Mouse (Mus musculus) CH12.LX (cell line): ENCODE results near the gene 9930022D16Rik. TPM values are rescaled to one million over a fixed set of nuclear protein-coding genes. Genes with fewer than 3 reads are reported as not detected.

Source experiments
- DNase-seq: peaks from one replicate; pipeline ENCODE4 v3.0.0-alpha.2; 2013; ENCODE audit errors: extremely low read depth
- H3K27ac ChIP-seq: 2 replicates; pipeline ENCODE4 v1.5.1; 2012; ENCODE audit warnings: low read depth, mild to moderate bottlenecking, control low read depth, moderate library complexity; ENCODE audit not compliant: insufficient read depth
- H3K27me3 ChIP-seq: replicated peaks from 2 replicates; pipeline ENCODE3; 2012; ENCODE audit warnings: inconsistent platforms
- H3K36me3 ChIP-seq, 2 experiments: replicated peaks in 1 of 2; 2 replicates each; pipeline versions ENCODE3 to v1.6.1; 2012; ENCODE audit warnings: inconsistent platforms in 1 of 2, low read length in 1 of 2, mild to moderate bottlenecking in 1 of 2, mixed read lengths in 1 of 2, moderate library complexity in 1 of 2; ENCODE audit not compliant: control insufficient read depth in 1 of 2, insufficient read depth in 1 of 2
- H3K4me1 ChIP-seq, 2 experiments: 2 replicates each; pipeline ENCODE4 v1.6.1; 2012; ENCODE audit warnings: inconsistent platforms in 1 of 2, moderate library complexity in 1 of 2; ENCODE audit not compliant: insufficient read depth in 2 of 2, control insufficient read depth in 1 of 2
- H3K4me2 ChIP-seq: 2 replicates; pipeline ENCODE4 v1.6.1; 2012; ENCODE audit warnings: low read depth, mild to moderate bottlenecking, control low read depth; ENCODE audit not compliant: poor library complexity, insufficient read depth, severe bottlenecking
- H3K4me3 ChIP-seq, 3 experiments: fragments of 150-350 bp in 1 of 3; sonication (generic) in 1 of 3; replicated peaks in 1 of 3; 2 replicates each; pipeline versions ENCODE3 to v1.5.1; 2011 to 2012; ENCODE audit warnings: low read depth in 2 of 3, low read length in 2 of 3, mild to moderate bottlenecking in 2 of 3, moderate library complexity in 2 of 3, control low read depth in 1 of 3, improper control_type of control experiment in 1 of 3, inconsistent platforms in 1 of 3, mixed read lengths in 1 of 3; ENCODE audit not compliant: poor library complexity in 1 of 3
- H3K79me2 ChIP-seq: replicated peaks from 2 replicates; pipeline ENCODE4 v1.6.1; 2012; ENCODE audit warnings: mild to moderate bottlenecking, moderate library complexity; ENCODE audit not compliant: control insufficient read depth, poor library complexity, insufficient read depth, severe bottlenecking; ENCODE audit errors: extremely low read depth
- H3K9ac ChIP-seq: 2 replicates; pipeline ENCODE4 v1.6.1; 2012; ENCODE audit warnings: low read depth, mild to moderate bottlenecking, control low read depth, moderate library complexity; ENCODE audit not compliant: insufficient read depth
- H3K9me3 ChIP-seq: replicated peaks from 2 replicates; pipeline ENCODE3; 2012; ENCODE audit warnings: low read length, inconsistent platforms, mixed read lengths
- CHD1 ChIP-seq: IDR thresholded peaks from 2 replicates; pipeline ENCODE4 v1.6.1; 2012; ENCODE audit warnings: low read depth, low read length, improper control_type of control experiment, inconsistent platforms
- CHD2 ChIP-seq: IDR thresholded peaks from 2 replicates; pipeline ENCODE4 v1.6.1; 2011; ENCODE audit warnings: low read length, improper control_type of control experiment
- CTCF ChIP-seq, 2 experiments: IDR thresholded peaks in 1 of 2; conservative IDR thresholded peaks in 1 of 2; 2 replicates each; pipeline ENCODE4 v1.5.1; 2011 to 2012; ENCODE audit warnings: low read depth in 2 of 2, low read length in 2 of 2, improper control_type of control experiment in 1 of 2, inconsistent platforms in 1 of 2, mild to moderate bottlenecking in 1 of 2, moderate library complexity in 1 of 2
- EP300 ChIP-seq: IDR thresholded peaks from 2 replicates; pipeline ENCODE4 v1.6.1; 2011; ENCODE audit warnings: low read length, improper control_type of control experiment
- ETS1 ChIP-seq: conservative IDR thresholded peaks from 2 replicates; pipeline ENCODE4 v1.6.1; 2012; ENCODE audit warnings: low read depth, mild to moderate bottlenecking, inconsistent platforms, low read length, improper control_type of control experiment, moderate library complexity
- GABPA ChIP-seq: IDR thresholded peaks from 2 replicates; pipeline ENCODE4 v1.6.1; 2012; ENCODE audit warnings: low read depth, low read length, improper control_type of control experiment, inconsistent platforms; ENCODE audit not compliant: insufficient replicate concordance
- HCFC1 ChIP-seq: IDR thresholded peaks from 2 replicates; pipeline ENCODE4 v1.6.1; 2012; ENCODE audit warnings: low read depth, mild to moderate bottlenecking, inconsistent platforms, low read length, improper control_type of control experiment
- JUN ChIP-seq: IDR thresholded peaks from 2 replicates; pipeline ENCODE4 v1.6.1; 2011; ENCODE audit warnings: low read depth, mild to moderate bottlenecking, low read length, improper control_type of control experiment, moderate library complexity; ENCODE audit not compliant: insufficient read depth
- JUND ChIP-seq: conservative IDR thresholded peaks from 2 replicates; pipeline ENCODE4 v1.6.1; 2011; ENCODE audit warnings: low read depth, low read length, improper control_type of control experiment
- KAT2A ChIP-seq: IDR thresholded peaks from 2 replicates; pipeline ENCODE4 v1.6.1; 2012; ENCODE audit warnings: low read length, improper control_type of control experiment, inconsistent platforms; ENCODE audit not compliant: insufficient replicate concordance
- MAX ChIP-seq: IDR thresholded peaks from 2 replicates; pipeline ENCODE4 v1.6.1; 2011; ENCODE audit warnings: low read length, improper control_type of control experiment
- NRF1 ChIP-seq: IDR thresholded peaks from 2 replicates; pipeline ENCODE4 v1.6.1; 2014; ENCODE audit warnings: low read depth, mild to moderate bottlenecking, inconsistent platforms, low read length, improper control_type of control experiment, moderate library complexity
- POLR2AphosphoS2 ChIP-seq: IDR thresholded peaks from 2 replicates; pipeline ENCODE4 v1.6.1; 2011; ENCODE audit warnings: low read depth, low read length, improper control_type of control experiment
- RAD21 ChIP-seq: IDR thresholded peaks from 2 replicates; pipeline ENCODE4 v1.6.1; 2011; ENCODE audit warnings: low read depth, mild to moderate bottlenecking, low read length, improper control_type of control experiment, moderate library complexity
- RCOR1 ChIP-seq: conservative IDR thresholded peaks from 2 replicates; pipeline ENCODE4 v1.6.1; 2012; ENCODE audit warnings: low read depth, mild to moderate bottlenecking, inconsistent platforms, low read length, improper control_type of control experiment
- SIN3A ChIP-seq: IDR thresholded peaks from 2 replicates; pipeline ENCODE4 v1.6.1; 2012; ENCODE audit warnings: low read length, improper control_type of control experiment, inconsistent platforms
- SMC3 ChIP-seq: IDR thresholded peaks from 2 replicates; pipeline ENCODE4 v1.6.1; 2011; ENCODE audit warnings: low read depth, low read length, improper control_type of control experiment
- TBP ChIP-seq: conservative IDR thresholded peaks from 2 replicates; pipeline ENCODE4 v1.6.1; 2011; ENCODE audit warnings: low read depth, low read length, improper control_type of control experiment
- TCF12 ChIP-seq: IDR thresholded peaks from 2 replicates; pipeline ENCODE4 v1.6.1; 2014; ENCODE audit warnings: low read depth, mild to moderate bottlenecking, inconsistent platforms, low read length, improper control_type of control experiment
- USF1 ChIP-seq: IDR thresholded peaks from 2 replicates; pipeline ENCODE4 v1.6.1; 2014; ENCODE audit warnings: low read depth, mild to moderate bottlenecking, inconsistent platforms, low read length, improper control_type of control experiment
- USF2 ChIP-seq: conservative IDR thresholded peaks from 2 replicates; pipeline ENCODE4 v1.6.1; 2011; ENCODE audit warnings: low read depth, low read length, improper control_type of control experiment
- ZKSCAN1 ChIP-seq: IDR thresholded peaks from 2 replicates; pipeline ENCODE4 v1.6.1; 2012; ENCODE audit warnings: low read depth, inconsistent platforms, low read length, improper control_type of control experiment, borderline replicate concordance
- ZMIZ1 ChIP-seq: IDR thresholded peaks from 2 replicates; pipeline ENCODE4 v1.6.1; 2012; ENCODE audit warnings: low read depth, mild to moderate bottlenecking, inconsistent platforms, low read length, improper control_type of control experiment
- dilution Hi-C: fragments of 300-500 bp; cut with MboI; formaldehyde crosslinking; loops from 2 replicates; pipeline ENCODE4 v1.14.3; 2020; ENCODE audit warnings: low sequenced_read_pairs; ENCODE audit not compliant: extremely low pct_unique_long_range_greater_than_20kb, extremely low pct_ligation_motif_present
- in situ Hi-C: fragments of 300-500 bp; cut with MboI; formaldehyde crosslinking; loops from 3 replicates; pipeline ENCODE4 v1.14.3; 2019; ENCODE audit warnings: low sequenced_read_pairs, low pct_ligation_motif_present, low pct_unique_long_range_greater_than_20kb, mixed read lengths
- polyA plus RNA-seq: library from polyadenylated mRNA; unstranded; fragments of >175 nt; gene quantifications from 2 replicates; pipeline ENCODE4 v1.2.1, GENCODE M21; 2012; ENCODE audit warnings: low read depth; ENCODE audit not compliant: insufficient read length
- total RNA-seq, 2 experiments: library from RNA; depleted of rRNA; stranded (reverse); fragments of 300-350 nt in 1 of 2; fragments of >200 nt in 1 of 2; gene quantifications; 2 replicates each; pipeline ENCODE4 v1.2.3; 2012 to 2014

The 9930022D16Rik gene
- total and polyA plus RNA-seq, 3 experiments: 0.08 TPM; not detected in 1

DNA sequence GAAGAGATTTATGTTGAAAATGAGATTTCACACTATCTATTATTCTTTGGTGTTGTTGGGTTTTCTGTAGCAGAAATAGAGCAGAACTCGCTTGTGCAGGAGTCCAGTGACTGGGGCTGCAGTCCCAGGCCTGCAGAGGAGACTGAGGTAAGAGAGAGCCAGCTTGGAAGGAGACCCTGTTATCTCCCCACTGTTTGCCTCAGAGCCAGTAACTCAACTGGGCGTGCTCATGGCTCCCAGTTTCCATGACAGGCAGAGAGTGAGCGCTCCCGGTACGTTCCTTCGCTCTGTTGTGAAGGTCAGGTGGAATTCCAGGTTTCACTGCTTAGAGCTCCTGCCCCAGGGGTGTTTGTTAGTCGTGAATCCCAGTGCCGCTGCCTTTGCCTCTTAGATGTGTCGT is 21.1 kb upstream of the 9930022D16Rik start:
- Histone ChIP-seq H3K79me2 (peaks cover 4% of the 10 kb centered on the region; the same call in 1 of the 2 replicates), H3K27me3 (no peaks in the 10 kb centered on the region), H3K27ac (no peak overlapping the region), H3K36me3 (peaks cover 26 to 80% of the 10 kb centered on the region in 2 experiments), H3K9ac (no peak overlapping the region), H3K4me2 (no peak overlapping the region), H3K4me3 (no peak overlapping the region), H3K9me3 (no peaks in the 10 kb centered on the region), H3K4me1 (peaks cover 11 to 52% of the 10 kb centered on the region in 2 experiments)
- no peak for DNase-seq
- in situ Hi-C loops (no loop called here), dilution Hi-C loops (no loop called here)
- TF ChIP-seq RAD21 (no peak), HCFC1 (no peak), SMC3 (no peak), CTCF (conservative IDR thresholded peaks at IDR 0.05 in 1 of 2, IDR thresholded peaks at IDR 0.05 in 1 of 2; ENCODE audit: low read depth in 2 of 2, low read length in 2 of 2) (no peak), USF1 (no peak), POLR2AphosphoS2 (no peak), ZMIZ1 (no peak), MAX (no peak), EP300 (no peak), NRF1 (no peak), TCF12 (no peak), SIN3A (no peak), RCOR1 (no peak), GABPA (no peak), USF2 (no peak), CHD2 (no peak), JUND (no peak), CHD1 (no peak), JUN (no peak)

- no peaks in the 10 kb centered on the region; the same call in 1 of the 2 replicates for H3K79me2 ChIP-seq
- H3K4me2 ChIP-seq: no peak overlapping the region
- in situ Hi-C loops: no loop called here
- no peak overlapping the region for H3K27ac ChIP-seq
- no peak for TF ChIP-seq ETS1
- no peak for TF ChIP-seq JUND
- TF ChIP-seq ZKSCAN1: no peak
- no peak for TF ChIP-seq TCF12
- no peak for TF ChIP-seq KAT2A
- no peak for TF ChIP-seq RAD21
- no peak for TF ChIP-seq NRF1
- no peak for TF ChIP-seq CHD2
- TF ChIP-seq TBP: no peak
- peaks cover 13 to 50% of the 10 kb centered on the region in 2 experiments for H3K4me1 ChIP-seq
- H3K4me3 ChIP-seq: no peak overlapping the region
- H3K36me3 ChIP-seq: peaks cover 32 to 86% of the 10 kb centered on the region in 2 experiments
- no peak for DNase-seq
- no peaks in the 10 kb centered on the region for H3K9me3 ChIP-seq
- H3K27me3 ChIP-seq: no peaks in the 10 kb centered on the region
- no peak overlapping the region for H3K9ac ChIP-seq
- dilution Hi-C loops: no loop called here
Observed at GRCm38 (mm10) chr11:109394758-109395157, 19.0 kb upstream of the 9930022D16Rik start.
